20 mouse cellular contexts compared by ENCODE assay signal in the genomic region with DNA sequence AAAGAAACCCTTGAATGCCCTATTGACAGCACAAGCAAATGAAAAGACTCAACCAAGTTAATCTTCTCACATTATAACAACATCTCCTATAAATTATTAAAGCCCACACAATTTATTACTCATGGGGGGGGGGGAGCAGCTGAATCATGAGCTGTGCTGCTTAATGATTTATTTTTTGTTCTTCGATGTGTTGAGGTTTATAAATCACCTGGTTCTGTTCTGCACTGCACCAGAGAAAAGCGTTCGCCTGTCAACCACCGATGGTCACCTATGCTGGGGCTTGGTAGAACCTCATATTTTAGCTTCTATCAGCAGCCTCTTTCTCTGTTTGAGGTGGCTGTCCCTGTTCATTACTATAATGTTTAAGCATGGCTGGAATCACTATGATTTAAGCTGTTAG.
DNase-seq lines count a peak whose midpoint lies in the region; ATAC-seq and TF ChIP-seq lines count a peak whose summit lies in the region.
"Had no signal": no experiment of that assay in that cellular context is flagged by ENCODE, and none has a peak within 500 bp of the region (broad histone marks: within the 10 kb centered on the region; RNA-seq: fewer than 3 reads in every experiment).

No protein-coding gene starts in this region.

- H3K9me3 ChIP-seq in kidney, embryonic 15.5 days (replicated peaks): no peaks in the 10 kb centered on the region
- H3K9me3 ChIP-seq: embryonic facial prominence, embryonic 10.5 days; embryonic facial prominence, embryonic 12.5 days; forebrain, embryonic 13.5 days; forebrain, embryonic 15.5 days had no signal

- H3K36me3 ChIP-seq in kidney, adult 2 months (ENCODE audit: control insufficient read depth, insufficient read depth, low read length): no peaks in the 10 kb centered on the region
- H3K36me3 ChIP-seq in kidney, embryonic 15.5 days: no peaks in the 10 kb centered on the region
- H3K36me3 ChIP-seq: embryonic facial prominence, embryonic 10.5 days; embryonic facial prominence, embryonic 12.5 days; forebrain, embryonic 15.5 days had no signal

- H3K4me1 ChIP-seq in kidney, adult 2 months (ENCODE audit: control insufficient read depth, insufficient read depth, low read length): peaks cover 11% of the 10 kb centered on the region
- H3K4me1 ChIP-seq in kidney, embryonic 15.5 days: peaks cover 7% of the 10 kb centered on the region; the same call in 1 of the 2 replicates
- H3K4me1 ChIP-seq: forebrain, embryonic 13.5 days; forebrain, embryonic 15.5 days had no signal

- no peaks in the 10 kb centered on the region for H3K27me3 ChIP-seq in kidney, adult 2 months (replicated peaks; ENCODE audit: control insufficient read depth, insufficient read depth, low read length)
- no peaks in the 10 kb centered on the region for H3K27me3 ChIP-seq in kidney, embryonic 15.5 days
- H3K27me3 ChIP-seq: embryonic facial prominence, embryonic 12.5 days; forebrain, embryonic 13.5 days; forebrain, embryonic 15.5 days had no signal

- 41% methylated on average over 4 of the region's 4 CpGs for WGBS in kidney, adult 2 months
- 49% methylated on average over 4 of the region's 4 CpGs for WGBS in kidney, embryonic 15.5 days

- TF ChIP-seq CTCF in kidney, adult 2 months (conservative IDR thresholded peaks at IDR 0.05; ENCODE audit: insufficient read depth, insufficient read length, low read depth, low read length): no peak

- peak; percentile 24 for DNase-seq in kidney, adult 2 months
- no peak for DNase-seq in kidney, postnatal 10 days
- DNase-seq in kidney, adult 11 months: no peak
- DNase-seq in kidney, postnatal 4 days: peak; percentile 9 to 19
- DNase-seq in kidney, adult 8-10 months: no peak
- DNase-seq in lung, adult 18-20 months: no peak
- DNase-seq: adrenal gland, adult 8-10 months; adrenal gland, postnatal 14 days; adrenal gland, postnatal 36 days; cerebellum, adult 11-12 months; cerebellum, adult 2 months; cerebellum, adult 9-10 months; cerebellum, postnatal 10 days; cerebellum, postnatal 25 days had no signal

- no peak overlapping the region; the same call in 1 of the 2 replicates for H3K27ac ChIP-seq in kidney, adult 2 months (ENCODE audit: insufficient read depth, low read depth, low read length)
- H3K27ac ChIP-seq in kidney, embryonic 15.5 days: no peak overlapping the region
- H3K27ac ChIP-seq: embryonic facial prominence, embryonic 10.5 days; embryonic facial prominence, embryonic 12.5 days; forebrain, embryonic 13.5 days; forebrain, embryonic 15.5 days had no signal

- H3K4me3 ChIP-seq in kidney, adult 2 months (ENCODE audit: insufficient read depth, low read depth, low read length): no peak overlapping the region
- H3K4me3 ChIP-seq in kidney, embryonic 15.5 days (replicated peaks): no peak overlapping the region
- H3K4me3 ChIP-seq: embryonic facial prominence, embryonic 10.5 days; embryonic facial prominence, embryonic 12.5 days; forebrain, embryonic 13.5 days; forebrain, embryonic 15.5 days had no signal

- H3K4me2 ChIP-seq in kidney, embryonic 15.5 days: no peak overlapping the region
- H3K4me2 ChIP-seq: embryonic facial prominence, embryonic 12.5 days; forebrain, embryonic 13.5 days; forebrain, embryonic 15.5 days had no signal

- peak; percentile 52; the same call in 1 of the 2 replicates for ATAC-seq in kidney, embryonic 15.5 days (replicated peaks; ENCODE audit: low FRiP score)
- ATAC-seq: activated CD4-positive, CD25-positive, alpha-beta regulatory T cell, adult 4 months; forebrain, embryonic 13.5 days; forebrain, embryonic 15.5 days had no signal

- H3K9ac ChIP-seq in kidney, embryonic 15.5 days: no peak overlapping the region
- H3K9ac ChIP-seq: embryonic facial prominence, embryonic 12.5 days; forebrain, embryonic 13.5 days; forebrain, embryonic 15.5 days had no signal

- no peak for TF ChIP-seq POLR2A in kidney, adult 2 months (IDR thresholded peaks at IDR 0.05; ENCODE audit: low read depth, low read length)

Comparison
In these comparisons a context has a peak if more than half of its experiments do, and no peak if none do; other contexts are left out.
1. DNase-seq: peak in kidney, adult 2 months (single experiment) and kidney, postnatal 4 days (2 of 2); none in kidney, postnatal 10 days (single experiment), kidney, adult 11 months (single experiment), kidney, adult 8-10 months (0 of 2) and lung, adult 18-20 months (0 of 2).